Mouse (Mus musculus): Measurements from ENCODE around the gene Nfil3.

Nfil3 gene

GRCm38 (mm10) chr13:52930582-52930981 is 50.3 kb downstream of the Nfil3 start:
- DNase-seq (ENCODE audit: low read depth, low spot score): no peak

- peak; percentile 76 for DNase-seq (ENCODE audit: low read depth, low spot score)
Measured at GRCm38 (mm10) chr13:52929209-52930171, 51.4 kb downstream of the Nfil3 start, which contains the start of gene Auh. TSS of gene Auh (minus strand) at chr13:52929681.

GRCm38 (mm10) chr13:52928392-52928791 is 52.5 kb downstream of the Nfil3 start:
- DNase-seq (ENCODE audit: low read depth, low spot score): no peak

DNA sequence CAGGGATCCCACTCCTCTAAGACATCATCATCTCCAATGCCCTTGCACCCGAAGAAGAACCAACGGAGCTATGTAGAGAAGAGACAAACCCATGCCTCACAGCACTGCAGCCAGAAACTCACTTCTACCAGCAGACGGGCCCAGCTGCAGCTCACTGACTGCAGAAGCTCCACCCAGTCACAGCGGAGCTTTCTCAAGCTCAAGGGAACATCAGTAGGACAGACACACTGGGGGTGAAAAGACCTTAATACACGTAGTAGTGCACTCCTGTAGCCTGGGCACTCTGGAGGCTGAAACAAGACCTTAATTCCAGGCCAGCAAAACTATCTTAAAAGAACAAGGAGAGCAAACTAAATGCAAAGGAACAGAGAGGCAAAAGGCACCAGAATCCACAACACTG is 56.4 kb downstream of the Nfil3 start:
- DNase-seq (ENCODE audit: low read depth, low spot score): no peak

GRCm38 (mm10) chr13:52921966-52922365 is 58.9 kb downstream of the Nfil3 start:
- DNase-seq (ENCODE audit: low read depth, low spot score): no peak

DNA sequence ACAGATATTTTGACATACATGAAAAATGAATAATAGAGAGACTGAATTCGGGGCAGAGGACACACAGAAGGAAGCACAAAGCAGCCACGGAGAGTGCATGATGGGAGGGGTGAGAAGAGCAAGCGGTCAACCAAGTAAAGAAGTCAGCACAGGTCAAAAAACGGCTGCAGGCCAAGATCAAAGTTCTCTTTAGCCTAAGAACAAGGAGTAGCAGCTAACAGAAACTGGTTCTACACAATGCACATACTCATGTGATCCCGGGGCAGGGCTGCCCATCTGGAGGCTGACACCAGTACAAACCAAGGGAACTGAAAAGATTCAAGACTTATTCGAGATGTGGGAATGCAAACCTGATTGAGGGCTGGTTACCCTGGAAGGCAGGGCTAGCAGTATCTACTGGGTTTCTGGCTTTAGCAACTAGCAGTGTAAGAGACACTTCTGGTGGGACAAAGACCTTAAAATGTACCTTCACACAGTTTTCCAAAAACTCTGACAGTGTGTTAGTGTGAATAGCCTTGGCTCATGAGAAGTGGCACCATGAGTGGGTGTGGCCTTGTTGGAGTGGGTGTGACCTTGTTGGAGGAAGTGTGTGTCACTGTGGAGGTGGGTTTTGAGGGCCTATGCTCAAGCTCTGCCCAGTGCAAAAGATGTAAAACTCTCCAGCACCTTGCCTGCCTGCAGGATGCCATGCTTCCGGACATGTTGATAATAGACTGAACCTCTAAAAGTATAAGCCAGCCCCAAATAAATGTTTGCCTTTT is 59.6 kb downstream of the Nfil3 start:
- DNase-seq (ENCODE audit: low read depth, low spot score): no peak

- no peak for DNase-seq (ENCODE audit: low read depth, low spot score)
Measured at GRCm38 (mm10) chr13:52919790-52920352, 61.0 kb downstream of the Nfil3 start.

GRCm38 (mm10) chr13:52918333-52918732 is 62.5 kb downstream of the Nfil3 start:
- DNase-seq (ENCODE audit: low read depth, low spot score): no peak

All from brain, embryonic 18.5 days (tissue).